Mouse (Mus musculus) megakaryocyte progenitor cell, adult 5-6 weeks (primary cell): ENCODE measurements at regions not wholly inside any gene's neighbourhood (a gene's known extent, or its start where the extent isn't known, plus 50 kb on each side); places are given as distances from the start of the nearest gene placed in this dataset.

ENCODE experiments used
- ATAC-seq: replicated peaks from 2 replicates; pipeline ENCODE4 v1.8.0; 2016; ENCODE audit warnings: mild to moderate bottlenecking, moderate TSS enrichment, inconsistent platforms; ENCODE audit not compliant: poor library complexity

- no peak for ATAC-seq
These were observed 65.6 kb downstream of the Thap12 start for GRCm38 (mm10) chr7:98768460-98768859.

GRCm38 (mm10) chr7:98769111-98769734, 65.7 kb upstream of the Wnt11 start:
- ATAC-seq = no peak

GRCm38 (mm10) chr7:98770257-98770890, 64.5 kb upstream of the Wnt11 start:
- peak; percentile 53 for ATAC-seq

GRCm38 (mm10) chr7:98771134-98771775, 63.7 kb upstream of the Wnt11 start:
- ATAC-seq = peak; percentile 44

- ATAC-seq = no peak
These were observed 60.3 kb upstream of the Wnt11 start for GRCm38 (mm10) chr7:98774597-98774996.

- no peak for ATAC-seq
These were observed 59.9 kb upstream of the Wnt11 start for GRCm38 (mm10) chr7:98775031-98775430.

GRCm38 (mm10) chr7:98777304-98777849, 57.5 kb upstream of the Wnt11 start:
- no peak for ATAC-seq

GRCm38 (mm10) chr7:98778929-98779328, 56.0 kb upstream of the Wnt11 start:
- ATAC-seq = peak; percentile 93

GRCm38 (mm10) chr7:98783521-98783920, 51.4 kb upstream of the Wnt11 start:
- no peak for ATAC-seq

GRCm38 (mm10) chr7:98783954-98784353, 51.0 kb upstream of the Wnt11 start:
- ATAC-seq = no peak

- ATAC-seq = no peak
These were observed 50.5 kb upstream of the Wnt11 start for GRCm38 (mm10) chr7:98784369-98784931.
